Mouse (Mus musculus) hindbrain, embryonic 14.5 days (tissue): ENCODE data around the gene Fkbp7. TPM values are rescaled to one million over a fixed set of nuclear protein-coding genes. Genes with fewer than 3 reads are reported as not detected.

ENCODE experiments used
- ATAC-seq: fragments of 200-750 bp; cut with Nextera tagmentation; 2 replicates; pipeline ENCODE4 v1.8.0; 2017; ENCODE audit warnings: moderate number of reproducible peaks, mild to moderate bottlenecking, moderate TSS enrichment, moderate library complexity; ENCODE audit not compliant: low FRiP score
- DNase-seq: peaks from one replicate; pipeline ENCODE4 v3.0.0-alpha.2; 2015; ENCODE audit warnings: low spot score
- H3K27ac ChIP-seq: fragments of 300-500 bp; sonication (generic); 2 replicates; pipeline ENCODE4 v1.5.1; 2014; ENCODE audit warnings: mild to moderate bottlenecking, moderate library complexity
- H3K27me3 ChIP-seq: fragments of 300-500 bp; sonication (generic); 2 replicates; pipeline ENCODE4 v1.6.1; 2014; ENCODE audit warnings: mild to moderate bottlenecking, low read length, mixed read lengths; ENCODE audit not compliant: control insufficient read depth, insufficient read depth
- H3K36me3 ChIP-seq: fragments of 300-500 bp; sonication (generic); replicated peaks from 2 replicates; pipeline ENCODE4 v1.6.1; 2014; ENCODE audit not compliant: control insufficient read depth, insufficient read depth
- H3K4me1 ChIP-seq: fragments of 300-500 bp; sonication (generic); replicated peaks from 2 replicates; pipeline ENCODE4 v1.6.1; 2014; ENCODE audit warnings: antibody characterized with exemption, low read length, mixed read lengths; ENCODE audit not compliant: control insufficient read depth, insufficient read depth
- H3K4me2 ChIP-seq: fragments of 300-500 bp; sonication (generic); replicated peaks from 2 replicates; pipeline ENCODE4 v1.6.1; 2014; ENCODE audit warnings: mild to moderate bottlenecking, moderate library complexity
- H3K4me3 ChIP-seq: fragments of 300-500 bp; sonication (generic); replicated peaks from 2 replicates; pipeline ENCODE4 v1.5.1; 2014; ENCODE audit warnings: mild to moderate bottlenecking, low read length
- H3K9ac ChIP-seq: fragments of 300-500 bp; sonication (generic); 2 replicates; pipeline ENCODE4 v1.6.1; 2014
- H3K9me3 ChIP-seq: fragments of 300-500 bp; sonication (generic); 2 replicates; pipeline ENCODE4 v1.6.1; 2016; ENCODE audit warnings: low read length; ENCODE audit not compliant: control insufficient read depth
- WGBS: fragments of 180-500 bp; shearing (Covaris S2); extraction: QIAGEN DNeasy Blood & Tissue Kit; methylation state at CpG from one replicate; pipeline ENCODE4 v1.1.7; 2014; 5-methylcytosine and 5-hydroxymethylcytosine counted together
- polyA plus RNA-seq: library from polyadenylated mRNA; unstranded; fragments of >200 nt; fragmentation: Nextera tagmentation; extraction: Ambion mirVana; gene quantifications from 2 replicates; pipeline ENCODE4 v1.2.1, GENCODE M21; 2014

Gene Fkbp7
- polyA plus RNA-seq, 1 experiment from 2014 or later: 19.7 TPM

DNA sequence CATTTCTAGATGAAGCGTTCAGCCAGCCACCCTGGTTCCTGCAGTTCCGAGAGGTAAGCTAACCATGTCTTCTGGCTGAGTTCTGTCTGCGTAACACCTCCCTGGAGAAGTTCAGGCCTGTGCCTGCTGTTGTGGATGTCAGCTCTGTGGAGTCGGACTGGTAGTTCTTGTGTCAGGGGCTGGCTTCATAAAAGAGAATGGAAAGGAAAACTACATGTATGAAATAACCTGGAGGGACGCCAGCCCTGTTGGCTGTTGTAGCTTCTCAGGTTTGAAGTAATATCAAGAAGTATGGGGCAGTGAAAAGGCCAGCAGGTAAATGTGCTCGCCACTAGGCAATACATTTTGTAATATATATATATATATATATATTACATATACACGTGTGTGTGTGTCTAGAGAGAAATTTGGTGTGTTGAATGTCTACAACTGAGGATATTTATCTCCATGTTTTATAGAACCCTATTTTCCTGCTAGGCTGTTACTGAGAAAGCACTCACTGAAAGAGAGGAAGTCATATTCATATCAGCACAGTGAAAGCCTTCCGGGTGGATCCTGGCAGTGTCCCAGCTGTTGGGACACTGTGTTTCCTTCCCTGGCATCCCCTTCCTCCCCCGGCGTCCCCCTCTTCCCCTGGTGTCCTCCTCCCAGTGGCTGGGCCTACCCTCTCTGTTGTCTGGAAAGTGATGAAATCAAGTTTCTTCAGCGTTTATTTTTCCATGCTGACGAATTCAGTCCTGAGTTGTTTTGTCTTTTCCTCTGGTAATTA lies 17.7 kb upstream of the Fkbp7 start:
- H3K27ac ChIP-seq: no peak overlapping the region
- H3K4me3 ChIP-seq: no peak overlapping the region
- no peaks in the 10 kb centered on the region for H3K9me3 ChIP-seq
- no peaks in the 10 kb centered on the region for H3K27me3 ChIP-seq
- H3K4me1 ChIP-seq: no peaks in the 10 kb centered on the region
- ATAC-seq: no peak
- no peak overlapping the region for H3K9ac ChIP-seq
- peaks cover 89% of the 10 kb centered on the region for H3K36me3 ChIP-seq
- no peak overlapping the region for H3K4me2 ChIP-seq
- DNase-seq: no peak
- 90% methylated on average over 12 of the region's 12 CpGs for WGBS

DNA sequence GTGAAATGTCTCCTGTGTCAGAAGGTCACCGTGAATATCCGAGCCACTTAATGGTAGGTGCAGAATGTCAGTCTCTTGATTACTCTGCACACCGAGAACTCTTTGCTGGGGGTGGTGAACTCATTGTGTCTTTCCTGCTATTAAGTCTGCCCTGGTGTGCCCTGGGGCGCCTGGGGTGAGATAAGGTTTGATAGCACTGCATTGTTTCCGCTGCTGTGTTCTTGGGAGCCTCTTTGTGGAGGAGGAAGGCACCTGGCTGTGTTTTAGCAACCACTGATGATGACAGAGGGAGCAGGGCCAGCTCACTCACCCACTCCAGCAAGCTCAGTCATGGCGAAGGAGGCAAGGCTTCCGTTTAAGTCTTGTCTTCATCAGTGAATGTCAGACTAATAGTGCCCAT lies 15.2 kb upstream of the Fkbp7 start:
- H3K36me3 ChIP-seq: peaks cover 88% of the 10 kb centered on the region
- 78% methylated on average over 7 of the region's 7 CpGs for WGBS

DNA sequence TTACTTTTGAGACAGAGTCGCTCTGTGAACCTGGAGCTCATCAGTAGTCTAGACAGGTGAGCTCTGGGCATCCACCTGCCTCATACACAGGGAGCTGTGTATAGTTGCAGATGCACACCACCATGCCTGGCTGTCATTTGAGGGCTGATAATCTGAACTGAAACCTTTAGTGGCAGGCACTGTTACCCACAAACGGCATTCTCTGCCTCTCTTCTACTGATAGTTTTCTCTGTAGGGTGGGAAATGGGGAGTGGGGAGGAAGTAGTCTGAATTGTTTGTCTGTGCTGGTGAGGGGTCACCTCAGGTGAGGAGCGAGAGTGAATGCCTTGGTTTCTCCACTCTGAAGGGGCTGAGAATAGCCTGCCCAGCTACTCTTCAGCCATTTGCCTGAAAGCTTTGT lies 14.7 kb upstream of the Fkbp7 start:
- H3K4me1 ChIP-seq: no peaks in the 10 kb centered on the region
- 92% methylated on average over 3 of the region's 3 CpGs for WGBS
- H3K27me3 ChIP-seq: no peaks in the 10 kb centered on the region
- H3K36me3 ChIP-seq: peaks cover 88% of the 10 kb centered on the region
- H3K27ac ChIP-seq: no peak overlapping the region
- no peak overlapping the region for H3K4me3 ChIP-seq
- no peak overlapping the region for H3K9ac ChIP-seq
- no peak overlapping the region for H3K4me2 ChIP-seq
- no peaks in the 10 kb centered on the region for H3K9me3 ChIP-seq
- DNase-seq (no peak), ATAC-seq (no peak)

More for the DNA sequence above, 15.2 kb upstream of the Fkbp7 start:
- H3K27ac ChIP-seq: no peak overlapping the region
- no peak for ATAC-seq
- DNase-seq: no peak
- no peak overlapping the region for H3K4me3 ChIP-seq
- H3K4me2 ChIP-seq: no peak overlapping the region
- H3K27me3 ChIP-seq: no peaks in the 10 kb centered on the region
- H3K9me3 ChIP-seq: no peaks in the 10 kb centered on the region
- H3K9ac ChIP-seq: no peak overlapping the region
- no peaks in the 10 kb centered on the region for H3K4me1 ChIP-seq

DNA sequence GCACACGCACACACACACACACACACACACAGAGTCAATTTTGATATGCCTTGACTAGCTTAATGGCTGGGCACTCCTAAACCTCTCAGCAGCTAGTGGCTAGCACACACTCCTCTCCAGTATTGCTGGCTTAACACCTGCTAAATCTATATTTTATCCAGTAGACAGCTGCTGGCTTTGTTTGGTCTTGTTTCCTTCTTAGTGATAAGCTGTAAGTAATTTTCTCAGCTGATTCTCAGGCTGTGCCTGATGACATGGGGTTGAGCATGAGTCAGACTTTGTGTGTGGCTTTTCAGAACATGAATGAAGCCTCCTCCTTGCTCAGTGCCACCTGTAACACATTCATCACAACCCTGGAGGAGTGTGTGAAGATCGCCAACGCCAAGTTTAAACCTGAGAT lies 14.1 kb upstream of the Fkbp7 start:
- Histone ChIP-seq H3K4me1 (no peaks in the 10 kb centered on the region), H3K9ac (no peak overlapping the region), H3K4me2 (no peak overlapping the region), H3K36me3 (peaks cover 88% of the 10 kb centered on the region), H3K27ac (no peak overlapping the region), H3K9me3 (no peaks in the 10 kb centered on the region), H3K27me3 (no peaks in the 10 kb centered on the region), H3K4me3 (no peak overlapping the region)
- ATAC-seq (no peak), DNase-seq (no peak)
- WGBS: 96% methylated on average over 3 of the region's 3 CpGs

DNA sequence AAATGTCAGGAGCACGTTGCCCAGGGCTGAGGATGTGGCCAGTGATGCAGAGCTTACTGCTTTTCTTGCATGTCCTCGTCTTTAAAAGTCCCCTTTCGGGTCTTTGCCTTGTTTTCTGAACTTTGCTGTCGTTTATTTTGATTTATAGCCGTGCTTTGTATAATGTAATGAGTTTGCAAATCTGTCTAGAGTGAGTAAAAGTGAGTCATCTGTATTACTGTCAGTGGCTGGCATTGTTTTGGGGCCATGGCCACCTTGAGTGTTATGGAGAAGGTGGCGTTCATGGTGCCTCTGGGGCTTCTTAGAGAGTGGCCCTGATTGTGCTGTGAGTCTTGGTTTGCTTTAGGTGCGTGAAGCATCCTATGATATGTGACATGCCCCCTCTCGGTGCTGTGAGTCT lies 9.4 kb upstream of the Fkbp7 start:
- H3K4me2 ChIP-seq: no peak overlapping the region
- ATAC-seq: no peak
- H3K9me3 ChIP-seq: no peaks in the 10 kb centered on the region
- no peak for DNase-seq
- WGBS: 84% methylated on average over 8 of the region's 8 CpGs
- H3K36me3 ChIP-seq: peaks cover 63% of the 10 kb centered on the region
- H3K9ac ChIP-seq: no peak overlapping the region
- no peaks in the 10 kb centered on the region for H3K27me3 ChIP-seq
- no peak overlapping the region for H3K27ac ChIP-seq
- H3K4me3 ChIP-seq: no peak overlapping the region
- peaks cover 3% of the 10 kb centered on the region; the same call in 1 of the 2 replicates for H3K4me1 ChIP-seq

DNA sequence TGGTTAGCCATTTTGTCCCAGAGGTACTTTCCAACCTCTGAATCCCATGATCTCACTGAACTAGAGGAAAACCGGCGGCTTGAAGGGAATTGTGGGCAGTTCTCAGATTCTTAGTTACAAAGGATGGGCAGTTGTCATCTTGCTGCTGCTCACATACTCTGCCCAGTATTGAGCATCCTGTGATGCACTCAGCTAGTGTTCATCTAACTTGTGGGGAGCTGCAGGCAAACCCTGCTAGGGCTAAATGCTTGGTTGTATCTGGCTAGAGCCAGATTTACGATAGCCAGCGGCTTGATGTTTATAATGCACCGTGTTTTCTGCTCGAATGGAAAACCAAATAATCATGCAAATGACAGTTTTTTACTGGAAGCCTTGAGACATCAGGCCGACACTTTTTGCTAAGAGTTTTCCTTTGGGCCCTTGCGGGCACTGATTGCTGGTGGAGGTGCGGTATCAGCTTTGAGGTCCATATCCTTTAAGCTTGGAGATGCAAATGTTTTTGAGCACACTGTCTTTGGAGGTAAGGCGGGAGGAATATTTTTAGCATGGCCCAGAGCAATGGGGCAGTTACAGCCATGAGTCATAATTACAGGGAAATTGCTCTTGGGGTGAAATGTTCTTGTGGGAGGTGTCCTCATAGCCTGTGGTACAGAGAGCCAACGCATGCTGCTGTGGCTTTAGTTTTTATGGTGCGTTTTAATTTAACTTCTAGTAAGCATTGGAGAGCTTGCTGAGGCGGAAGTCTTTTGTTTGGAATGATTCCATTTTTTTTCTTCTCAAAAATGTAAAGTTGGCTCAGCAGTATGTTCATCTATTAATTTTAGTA lies 3.7 kb upstream of the Fkbp7 start:
- 54% methylated on average over 13 of the region's 13 CpGs for WGBS

DNA sequence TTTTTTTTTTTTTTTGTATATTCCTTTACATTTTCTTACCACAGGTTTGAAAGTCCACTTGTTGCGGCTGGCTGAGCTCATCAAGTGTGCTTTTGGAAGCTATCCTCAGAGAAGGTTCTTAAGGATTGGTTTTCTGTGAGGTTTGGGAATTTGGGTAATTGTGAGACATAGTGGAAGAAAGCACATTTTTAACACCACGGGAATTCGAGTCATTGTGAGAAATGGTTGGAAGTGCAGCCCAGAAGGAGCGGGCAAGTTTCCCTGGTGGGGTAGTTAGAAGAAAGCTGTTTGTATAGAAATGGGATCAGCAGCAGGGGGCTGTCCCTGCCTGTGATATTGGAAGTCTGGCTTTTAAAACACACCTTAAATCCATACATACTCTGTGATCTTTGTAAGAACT lies 3.0 kb upstream of the Fkbp7 start:
- peaks cover 4% of the 10 kb centered on the region; the same call in 1 of the 2 replicates for H3K36me3 ChIP-seq

More for the DNA sequence above, 3.7 kb upstream of the Fkbp7 start:
- Histone ChIP-seq H3K4me2 (peak overlapping the region; percentile 83), H3K36me3 (peaks cover 8% of the 10 kb centered on the region; the same call in 1 of the 2 replicates), H3K4me1 (peaks cover 26% of the 10 kb centered on the region), H3K9me3 (no peaks in the 10 kb centered on the region), H3K4me3 (peak overlapping the region; percentile 87), H3K9ac (peak overlapping the region; percentile 89), H3K27ac (no peak overlapping the region), H3K27me3 (no peaks in the 10 kb centered on the region)
- ATAC-seq (no peak), DNase-seq (no peak)

DNA sequence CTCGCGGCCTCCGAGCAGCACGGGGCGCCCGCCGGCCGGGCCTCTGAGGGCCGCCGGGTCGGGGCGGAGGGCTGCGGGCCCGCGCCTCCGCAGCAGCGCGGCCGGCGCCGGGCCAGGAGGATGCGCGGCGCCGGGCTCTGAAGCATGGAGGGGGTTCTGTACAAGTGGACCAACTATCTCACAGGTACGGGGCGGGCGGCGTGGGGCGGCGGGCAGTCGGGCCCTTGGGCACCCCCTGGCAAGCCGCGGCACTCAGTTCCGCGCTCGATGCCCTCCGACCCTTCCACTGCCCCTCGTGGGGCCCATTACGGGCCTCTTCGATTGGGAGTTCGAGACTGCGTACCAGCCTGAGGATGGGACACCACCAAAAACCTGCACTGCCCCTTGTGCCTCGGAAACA lies 2.5 kb upstream of the Fkbp7 start:
- peak overlapping the region; percentile 87 for H3K4me3 ChIP-seq
- peak overlapping the region; percentile 83 for H3K4me2 ChIP-seq
- peak overlapping the region; percentile 89 for H3K9ac ChIP-seq
- H3K27ac ChIP-seq: peak overlapping the region; percentile 80
- under 1% methylated on average over 25 of the region's 44 CpGs for WGBS
- H3K9me3 ChIP-seq: no peaks in the 10 kb centered on the region
- DNase-seq (peak; percentile 31), ATAC-seq (peak; percentile 66)
- H3K27me3 ChIP-seq: no peaks in the 10 kb centered on the region
- 0 out of 2 replicates have a peak, but pooled peaks cover 3% of the 10 kb centered on the region for H3K36me3 ChIP-seq
- H3K4me1 ChIP-seq: peaks cover 31% of the 10 kb centered on the region

More for the DNA sequence above, 3.0 kb upstream of the Fkbp7 start:
- Histone ChIP-seq H3K9me3 (no peaks in the 10 kb centered on the region), H3K4me3 (peak overlapping the region; percentile 87), H3K9ac (peak overlapping the region; percentile 89), H3K27me3 (no peaks in the 10 kb centered on the region), H3K27ac (no peak overlapping the region), H3K4me2 (peak overlapping the region; percentile 83), H3K4me1 (peaks cover 31% of the 10 kb centered on the region)
- ATAC-seq: no peak
- DNase-seq: no peak
- WGBS: 7% methylated on average over 4 of the region's 4 CpGs

DNA sequence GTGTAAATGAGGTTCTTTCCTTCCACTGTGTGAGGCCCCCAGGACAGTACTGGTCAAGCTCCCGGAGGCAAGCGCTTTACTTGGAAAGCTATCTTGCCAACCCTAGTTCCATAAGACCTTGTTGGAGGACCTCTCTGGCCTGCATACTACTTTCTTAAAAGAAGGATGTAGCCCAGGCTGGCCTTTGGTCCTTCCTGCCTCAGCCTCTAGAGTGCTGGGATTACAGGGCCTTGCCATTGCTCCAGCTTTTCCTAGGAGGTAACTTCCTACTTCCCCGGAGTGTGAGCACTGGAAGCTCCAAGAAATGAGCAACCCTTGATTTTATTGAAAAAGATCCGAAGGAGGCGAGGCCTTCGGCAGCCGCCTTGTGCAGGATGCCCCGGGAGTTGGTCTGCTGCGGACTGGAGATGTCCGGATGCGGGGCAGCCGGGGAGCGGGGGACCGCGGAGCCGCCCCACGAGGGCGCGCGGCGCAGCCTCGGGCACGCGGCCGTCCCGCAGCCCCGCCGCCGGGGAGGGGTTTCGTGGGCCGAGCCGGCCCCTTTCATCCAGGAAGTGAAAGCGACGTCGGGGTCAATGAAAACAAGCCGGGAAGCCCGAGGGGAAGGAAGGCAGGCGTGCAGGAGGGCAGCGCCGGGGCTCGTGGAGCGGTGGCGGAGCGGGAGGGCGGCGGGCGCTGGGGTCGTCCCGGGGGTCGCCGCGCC lies 2.0 kb upstream of the Fkbp7 start, which contains the start of gene Plekha3:
Gene Plekha3, plus strand, starts transcription at position 557 of the 703 bp plus-strand sequence.
- H3K9me3 ChIP-seq: no peaks in the 10 kb centered on the region
- no peaks in the 10 kb centered on the region for H3K36me3 ChIP-seq
- peaks cover 31% of the 10 kb centered on the region for H3K4me1 ChIP-seq
- peak within 1 kb of the TSS; percentile 80 for H3K27ac ChIP-seq
- peak; percentile 79 for DNase-seq
- WGBS: 4% methylated on average over 47 of the region's 52 CpGs
- peak within 1 kb of the TSS; percentile 89 for H3K9ac ChIP-seq
- peak within 1 kb of the TSS; percentile 87 for H3K4me3 ChIP-seq
- peak within 1 kb of the TSS; percentile 83 for H3K4me2 ChIP-seq
- no peaks in the 10 kb centered on the region for H3K27me3 ChIP-seq
- peak; percentile 75 for ATAC-seq
